Mouse (Mus musculus): ENCODE data around the gene Fto. TPM values are rescaled to one million over a fixed set of nuclear protein-coding genes. Genes with fewer than 3 reads are reported as not detected.

Fto gene
- polyA plus RNA-seq, 1 experiment from 2014 or later, result 16.4 TPM

- Histone ChIP-seq H3K4me1 (replicated peaks) (peaks cover 8% of the 10 kb centered on the region; the same call in 1 of the 2 replicates), H3K9me3 (replicated peaks) (no peaks in the 10 kb centered on the region), H3K9ac (no peak overlapping the region), H3K27ac (no peak overlapping the region), H3K27me3 (no peaks in the 10 kb centered on the region), H3K4me2 (no peak overlapping the region), H3K4me3 (replicated peaks) (no peak overlapping the region), H3K36me3 (no peaks in the 10 kb centered on the region)
- ATAC-seq (ENCODE audit: low read depth) (no peak), DNase-seq (no peak)
- 55% methylated on average over 8 of the region's 8 CpGs for WGBS (ENCODE audit: insufficient replicate concordance)
These were observed 27.1 kb upstream of the Fto start for GRCm38 (mm10) chr8:91286237-91286636.

DNA sequence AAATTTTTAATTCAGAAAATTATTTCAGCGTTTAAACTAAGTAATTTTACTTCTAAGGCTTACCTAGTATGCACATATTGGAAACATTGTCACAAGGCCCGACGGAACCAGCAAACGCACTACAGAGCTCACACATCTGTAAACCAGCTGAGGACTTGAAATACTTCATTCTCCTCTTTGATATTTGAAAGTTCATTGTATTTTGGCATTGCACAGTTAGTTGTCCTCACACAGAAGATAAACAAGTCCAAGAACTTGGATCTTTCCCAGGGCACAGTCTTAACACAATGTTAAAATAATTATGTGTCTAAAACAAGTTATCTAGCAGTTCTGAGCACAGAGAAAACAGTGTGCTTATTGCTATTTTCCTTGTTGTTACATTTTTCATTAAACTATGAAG lies 22.7 kb upstream of the Fto start:
- ATAC-seq (ENCODE audit: low read depth) (no peak), DNase-seq (no peak)

GRCm38 (mm10) chr8:91295786-91296185 lies 17.5 kb upstream of the Fto start:
- 84% methylated on average over 5 of the region's 5 CpGs for WGBS (ENCODE audit: insufficient replicate concordance)
- no peaks in the 10 kb centered on the region for H3K9me3 ChIP-seq (replicated peaks)
- no peak for DNase-seq
- no peak for ATAC-seq (ENCODE audit: low read depth)
- no peak overlapping the region for H3K4me2 ChIP-seq
- no peaks in the 10 kb centered on the region for H3K4me1 ChIP-seq (replicated peaks)
- H3K27me3 ChIP-seq, result no peaks in the 10 kb centered on the region
- no peak overlapping the region for H3K27ac ChIP-seq
- H3K9ac ChIP-seq, result no peak overlapping the region
- H3K4me3 ChIP-seq (replicated peaks), result no peak overlapping the region
- no peaks in the 10 kb centered on the region for H3K36me3 ChIP-seq

More for the DNA sequence above, 22.7 kb upstream of the Fto start:
- Histone ChIP-seq H3K4me3 (replicated peaks) (no peak overlapping the region), H3K4me1 (replicated peaks) (0 out of 2 replicates have a peak, but pooled peaks cover 8% of the 10 kb centered on the region), H3K9me3 (replicated peaks) (no peaks in the 10 kb centered on the region), H3K36me3 (no peaks in the 10 kb centered on the region), H3K9ac (no peak overlapping the region), H3K4me2 (no peak overlapping the region), H3K27ac (no peak overlapping the region), H3K27me3 (no peaks in the 10 kb centered on the region)
- 83% methylated on average over 4 of the region's 4 CpGs for WGBS (ENCODE audit: insufficient replicate concordance)

DNA sequence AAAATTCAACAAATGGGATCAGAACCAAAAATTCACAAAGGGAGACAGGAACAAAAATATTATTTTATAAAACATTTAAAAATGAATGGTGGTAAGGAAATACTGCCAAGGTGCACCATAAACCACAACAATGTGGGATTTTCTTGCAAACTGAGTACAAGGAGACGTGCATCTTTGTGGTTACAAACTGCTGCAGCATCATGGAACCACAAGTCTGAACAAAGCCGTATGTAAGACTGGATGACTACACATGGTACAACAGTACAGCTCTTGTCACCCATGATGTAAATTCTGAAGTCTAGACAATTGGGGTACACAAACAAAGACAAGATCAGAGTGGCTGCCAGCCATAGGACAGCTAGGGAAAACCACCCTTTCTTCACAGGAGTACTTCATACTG lies 14.7 kb upstream of the Fto start:
- Histone ChIP-seq H3K36me3 (no peaks in the 10 kb centered on the region), H3K9ac (no peak overlapping the region), H3K27me3 (no peaks in the 10 kb centered on the region), H3K27ac (no peak overlapping the region), H3K9me3 (replicated peaks) (no peaks in the 10 kb centered on the region), H3K4me1 (replicated peaks) (no peaks in the 10 kb centered on the region), H3K4me3 (replicated peaks) (no peak overlapping the region), H3K4me2 (no peak overlapping the region)
- DNase-seq (no peak), ATAC-seq (ENCODE audit: low read depth) (no peak)
- WGBS (ENCODE audit: insufficient replicate concordance), result 64% methylated on average over 2 of the region's 2 CpGs

DNA sequence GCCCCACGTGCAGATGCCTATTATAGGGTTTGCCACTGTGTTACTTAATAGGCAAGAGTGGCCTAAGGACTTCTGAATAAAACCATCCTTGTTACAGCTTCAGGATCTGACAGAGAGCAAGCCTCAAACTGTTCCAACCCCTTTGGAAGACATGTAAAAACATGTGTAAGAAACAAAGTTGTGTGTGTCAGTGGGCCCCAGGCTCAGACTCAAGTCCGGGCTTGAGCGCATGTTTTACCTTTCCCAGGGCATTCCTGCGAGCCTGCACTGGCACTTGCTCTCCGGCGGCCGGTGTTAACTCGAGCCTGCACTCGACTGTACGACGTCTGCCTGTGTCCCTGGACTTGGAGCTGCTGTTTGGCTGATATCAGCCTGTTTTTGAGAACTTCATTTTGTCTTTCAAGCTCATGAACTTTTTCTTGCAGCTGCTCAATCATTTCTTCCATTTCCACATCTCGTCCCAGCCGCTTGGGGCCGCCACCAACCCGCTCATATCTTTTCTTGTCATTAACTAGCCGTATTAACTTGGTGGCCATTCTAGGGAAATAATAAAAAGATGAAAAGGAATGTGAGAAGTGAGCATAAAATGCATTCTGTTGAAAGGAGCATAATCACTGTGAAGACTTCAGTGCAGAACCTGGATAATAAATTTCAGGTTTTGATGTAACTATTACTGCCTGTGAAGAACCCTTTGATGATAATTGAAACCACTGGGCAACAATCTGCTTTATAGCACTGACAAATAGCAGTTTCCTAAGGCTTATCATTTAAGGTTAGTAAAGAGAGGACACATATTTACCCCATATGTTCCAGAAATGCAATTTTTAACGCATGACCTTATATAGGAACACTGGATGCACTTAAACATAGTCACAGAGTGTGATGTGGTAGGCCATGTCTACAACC lies 8.6 kb upstream of the Fto start:
- no peak for DNase-seq
- Histone ChIP-seq H3K9me3 (replicated peaks) (no peaks in the 10 kb centered on the region), H3K4me3 (replicated peaks) (no peak overlapping the region), H3K4me2 (no peak overlapping the region), H3K36me3 (peaks cover 5% of the 10 kb centered on the region; the same call in 1 of the 2 replicates), H3K9ac (no peak overlapping the region), H3K4me1 (replicated peaks) (no peaks in the 10 kb centered on the region), H3K27ac (no peak overlapping the region), H3K27me3 (no peaks in the 10 kb centered on the region)
- 80% methylated on average over 17 of the region's 17 CpGs for WGBS (ENCODE audit: insufficient replicate concordance)
- ATAC-seq (ENCODE audit: low read depth), result no peak

- H3K4me1 ChIP-seq (replicated peaks), result peaks cover 36% of the 10 kb centered on the region
- H3K36me3 ChIP-seq, result no peaks in the 10 kb centered on the region
- H3K4me3 ChIP-seq (replicated peaks), result peak overlapping the region; percentile 80
- no peaks in the 10 kb centered on the region for H3K9me3 ChIP-seq (replicated peaks)
- H3K9ac ChIP-seq, result peak overlapping the region; percentile 85
- WGBS (ENCODE audit: insufficient replicate concordance), result 34% methylated on average over 2 of the region's 2 CpGs
- peak overlapping the region; percentile 82 for H3K4me2 ChIP-seq
- no peak for DNase-seq
- no peaks in the 10 kb centered on the region for H3K27me3 ChIP-seq
- peak overlapping the region; percentile 32; the same call in 1 of the 2 replicates for H3K27ac ChIP-seq
- ATAC-seq (ENCODE audit: low read depth), result no peak
These were observed 983 bp upstream of the Fto start for GRCm38 (mm10) chr8:91312342-91312741.

DNA sequence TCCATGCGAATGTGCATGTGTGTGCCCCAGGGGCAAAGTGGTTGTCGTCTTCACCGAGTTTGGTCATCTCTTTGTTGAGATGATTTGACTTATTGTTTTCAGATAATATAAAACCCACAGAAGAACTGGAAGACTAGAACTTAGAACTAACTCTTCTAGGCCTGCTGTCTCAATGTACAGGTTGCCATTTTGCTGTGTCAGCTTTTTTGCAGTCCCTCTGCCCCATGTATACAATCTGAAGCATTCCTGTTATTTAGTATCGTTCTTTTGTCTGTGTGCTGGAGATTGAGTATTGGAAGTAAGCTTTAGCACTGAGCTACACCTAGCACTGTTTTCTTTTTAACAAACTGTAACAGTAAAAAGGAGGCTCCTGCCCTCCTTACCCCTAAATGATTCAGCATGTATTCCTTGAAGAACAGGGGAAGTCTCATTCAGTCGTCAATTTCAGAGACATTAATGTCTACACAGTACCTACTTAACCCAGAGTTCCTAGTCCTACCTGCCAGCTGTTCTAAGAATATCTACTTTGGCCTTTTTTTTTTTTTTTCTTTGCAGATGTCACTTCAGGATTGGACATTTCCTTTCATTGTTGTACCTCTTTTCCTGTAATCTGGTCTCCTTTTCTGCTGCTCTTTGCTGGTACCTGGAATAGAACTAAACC lies 4.4 kb downstream of the Fto start:
- Histone ChIP-seq H3K4me2 (no peak overlapping the region), H3K36me3 (no peaks in the 10 kb centered on the region), H3K4me1 (replicated peaks) (peaks cover 30% of the 10 kb centered on the region), H3K27me3 (no peaks in the 10 kb centered on the region), H3K9me3 (replicated peaks) (no peaks in the 10 kb centered on the region), H3K4me3 (replicated peaks) (no peak overlapping the region), H3K27ac (no peak overlapping the region), H3K9ac (no peak overlapping the region)
- DNase-seq (no peak), ATAC-seq (ENCODE audit: low read depth) (no peak)
- 76% methylated on average over 5 of the region's 5 CpGs for WGBS (ENCODE audit: insufficient replicate concordance)

DNA sequence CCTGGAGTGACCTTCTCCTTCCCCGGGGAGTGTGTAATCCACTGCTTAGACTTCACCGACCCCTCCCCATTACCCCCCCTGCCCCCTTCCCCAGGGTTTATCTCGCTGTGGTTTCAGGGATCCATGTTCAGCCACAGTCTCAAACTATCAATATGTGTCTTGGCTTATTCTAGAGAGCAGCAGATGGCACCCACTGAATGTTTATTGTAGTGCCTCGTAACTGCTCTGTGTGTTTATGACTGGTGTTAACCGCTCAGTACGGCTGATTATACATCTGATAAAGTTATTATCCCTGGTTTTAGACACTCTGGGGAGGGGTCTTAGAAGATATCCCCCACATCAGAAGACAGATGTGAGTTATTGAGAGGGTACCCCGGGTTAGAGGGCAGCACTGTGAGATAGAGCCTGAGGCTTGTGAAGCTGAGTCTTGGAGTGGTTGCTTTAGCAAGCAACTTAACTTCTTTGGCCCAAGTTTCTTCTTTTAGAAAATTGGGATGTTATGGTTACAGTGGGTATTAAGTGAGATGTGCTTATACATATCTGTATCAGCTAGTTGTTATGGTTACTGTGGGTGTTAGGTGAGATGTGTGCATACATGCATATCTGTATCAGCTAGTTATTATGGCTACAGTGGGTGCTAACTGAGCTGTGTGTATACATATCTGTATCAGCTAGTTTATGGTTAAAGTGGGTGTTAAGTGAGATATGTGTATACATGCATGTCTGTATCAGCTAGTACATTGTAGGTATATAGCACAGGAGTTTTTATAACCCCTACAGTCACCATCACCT lies 5.8 kb downstream of the Fto start:
- H3K27me3 ChIP-seq, result no peaks in the 10 kb centered on the region
- DNase-seq (no peak), ATAC-seq (ENCODE audit: low read depth) (no peak)
- H3K9ac ChIP-seq, result no peak overlapping the region
- 64% methylated on average over 7 of the region's 7 CpGs for WGBS (ENCODE audit: insufficient replicate concordance)
- H3K4me3 ChIP-seq (replicated peaks), result no peak overlapping the region
- no peak overlapping the region for H3K27ac ChIP-seq
- peaks cover 28% of the 10 kb centered on the region for H3K4me1 ChIP-seq (replicated peaks)
- H3K9me3 ChIP-seq (replicated peaks), result no peaks in the 10 kb centered on the region
- H3K4me2 ChIP-seq, result no peak overlapping the region
- H3K36me3 ChIP-seq, result no peaks in the 10 kb centered on the region

GRCm38 (mm10) chr8:91323511-91323910 lies 10.2 kb downstream of the Fto start:
- Histone ChIP-seq H3K27me3 (no peaks in the 10 kb centered on the region), H3K36me3 (peaks cover 6% of the 10 kb centered on the region; the same call in 1 of the 2 replicates), H3K4me3 (replicated peaks) (no peak overlapping the region), H3K9me3 (replicated peaks) (no peaks in the 10 kb centered on the region), H3K27ac (no peak overlapping the region), H3K4me2 (no peak overlapping the region), H3K4me1 (replicated peaks) (peaks cover 12% of the 10 kb centered on the region; the same call in 1 of the 2 replicates), H3K9ac (no peak overlapping the region)
- no peak for DNase-seq
- 83% methylated on average over 7 of the region's 7 CpGs for WGBS (ENCODE audit: insufficient replicate concordance)
- no peak for ATAC-seq (ENCODE audit: low read depth)

DNA sequence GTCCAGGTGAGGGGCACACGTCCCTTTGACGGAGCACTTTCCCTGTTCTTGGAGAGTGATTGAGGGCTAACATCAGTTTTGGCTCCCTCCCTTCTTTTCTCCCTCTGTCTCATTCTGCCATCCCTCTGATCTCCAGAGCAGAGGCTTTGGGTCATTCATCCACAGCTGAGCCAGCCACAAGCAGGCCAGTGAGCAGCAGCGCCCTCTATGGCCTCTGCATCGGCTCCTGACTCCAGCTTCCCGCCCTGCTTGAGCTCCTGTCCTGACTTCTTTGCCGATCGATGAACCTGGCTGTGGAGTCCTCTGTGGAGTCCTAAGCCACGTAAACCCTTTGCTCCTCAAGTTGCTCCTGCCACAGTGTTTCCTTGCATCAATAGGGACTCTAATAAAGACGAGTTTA lies 10.9 kb downstream of the Fto start:
- no peaks in the 10 kb centered on the region for H3K27me3 ChIP-seq
- WGBS (ENCODE audit: insufficient replicate concordance), result 73% methylated on average over 9 of the region's 9 CpGs
- no peaks in the 10 kb centered on the region for H3K9me3 ChIP-seq (replicated peaks)
- peaks cover 17% of the 10 kb centered on the region; the same call in 1 of the 2 replicates for H3K4me1 ChIP-seq (replicated peaks)
- H3K4me2 ChIP-seq, result no peak overlapping the region
- no peak overlapping the region for H3K27ac ChIP-seq
- ATAC-seq (ENCODE audit: low read depth), result no peak
- DNase-seq, result no peak
- no peak overlapping the region for H3K9ac ChIP-seq
- H3K36me3 ChIP-seq, result peaks cover 6% of the 10 kb centered on the region; the same call in 1 of the 2 replicates
- H3K4me3 ChIP-seq (replicated peaks), result no peak overlapping the region

GRCm38 (mm10) chr8:91324916-91325315 lies 11.6 kb downstream of the Fto start:
- ATAC-seq (ENCODE audit: low read depth) (no peak), DNase-seq (no peak)
- Histone ChIP-seq H3K27ac (no peak overlapping the region), H3K4me1 (replicated peaks) (peaks cover 23% of the 10 kb centered on the region), H3K27me3 (no peaks in the 10 kb centered on the region), H3K9ac (no peak overlapping the region), H3K4me2 (no peak overlapping the region), H3K36me3 (peaks cover 6% of the 10 kb centered on the region; the same call in 1 of the 2 replicates), H3K9me3 (replicated peaks) (no peaks in the 10 kb centered on the region), H3K4me3 (replicated peaks) (no peak overlapping the region)
- WGBS (ENCODE audit: insufficient replicate concordance), result 82% methylated on average over 4 of the region's 4 CpGs

Measured in liver, embryonic 13.5 days (tissue).